Mouse (Mus musculus): Measurements from ENCODE around the gene Zfp82.

The Zfp82 gene

DNA sequence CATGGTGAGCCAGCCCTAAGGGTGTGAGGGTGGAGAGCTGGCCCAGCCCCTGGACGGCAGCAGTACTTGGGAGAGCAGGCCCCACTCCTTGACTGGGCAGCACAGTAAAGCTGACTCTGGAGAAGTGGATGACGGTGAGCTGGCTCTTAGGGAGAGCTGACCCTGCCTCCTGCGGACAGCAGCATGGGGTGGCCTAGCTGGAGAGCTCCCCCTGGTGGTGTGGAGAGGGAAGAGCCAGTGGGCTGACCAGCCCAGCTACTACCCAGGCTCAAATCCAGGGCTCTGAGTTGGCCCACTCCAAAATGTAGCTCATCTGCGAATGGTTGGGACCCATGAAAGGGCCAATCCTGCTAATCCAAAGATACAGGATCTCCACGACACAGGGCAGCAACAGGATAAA, 8.1 kb downstream of the Zfp82 start:
- Histone ChIP-seq H3K36me3 (ENCODE audit: insufficient read depth, low read length) (peaks cover 68% of the 10 kb centered on the region), H3K27me3 (ENCODE audit: insufficient read depth, low read length) (no peaks in the 10 kb centered on the region), H3K4me3 (replicated peaks; ENCODE audit: low read length) (no peak overlapping the region), H3K9me3 (ENCODE audit: low read length) (peaks cover under 1% of the 10 kb centered on the region; the same call in 1 of the 2 replicates), H3K4me1 (replicated peaks; ENCODE audit: low read depth, low read length) (peaks cover 21% of the 10 kb centered on the region)
- TF ChIP-seq NANOG (IDR thresholded peaks at IDR 0.05; ENCODE audit: borderline replicate concordance, low read length) (no peak), CTCF (conservative IDR thresholded peaks at IDR 0.05; ENCODE audit: low read length) (peak; percentile 71)

DNA sequence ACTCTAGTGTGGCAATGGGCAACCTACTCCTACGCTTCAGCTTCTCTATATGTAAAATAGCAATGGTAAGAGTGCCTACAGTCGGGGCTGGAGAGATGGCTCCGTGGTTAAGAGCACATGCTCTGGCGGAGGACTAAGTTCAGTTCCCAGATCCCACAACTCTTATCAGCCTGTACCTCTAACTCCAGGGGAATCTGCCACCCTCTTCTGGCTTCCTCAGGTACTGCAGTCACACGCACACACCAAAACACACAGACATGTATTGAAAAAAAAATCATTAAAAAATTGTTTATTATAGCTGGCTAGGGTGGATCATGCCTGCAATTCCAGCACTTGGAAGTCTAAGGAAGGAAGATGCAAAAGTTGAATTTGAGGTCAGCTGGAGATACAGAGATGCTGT, 10.2 kb downstream of the Zfp82 start:
- H3K36me3 ChIP-seq (ENCODE audit: insufficient read depth, low read length): peaks cover 68% of the 10 kb centered on the region
- H3K27me3 ChIP-seq (ENCODE audit: insufficient read depth, low read length): no peaks in the 10 kb centered on the region
- TF ChIP-seq POU5F1 (IDR thresholded peaks at IDR 0.05; ENCODE audit: borderline replicate concordance, low read length) (no peak), CTCF (conservative IDR thresholded peaks at IDR 0.05; ENCODE audit: low read length) (peak; percentile 95)
- H3K4me1 ChIP-seq (replicated peaks; ENCODE audit: low read depth, low read length): peaks cover 21% of the 10 kb centered on the region
- H3K9me3 ChIP-seq (ENCODE audit: low read length): peaks cover 5% of the 10 kb centered on the region; the same call in 1 of the 2 replicates
- H3K4me3 ChIP-seq (replicated peaks; ENCODE audit: low read length): peak overlapping the region; percentile 18; the same call in 1 of the 2 replicates

DNA sequence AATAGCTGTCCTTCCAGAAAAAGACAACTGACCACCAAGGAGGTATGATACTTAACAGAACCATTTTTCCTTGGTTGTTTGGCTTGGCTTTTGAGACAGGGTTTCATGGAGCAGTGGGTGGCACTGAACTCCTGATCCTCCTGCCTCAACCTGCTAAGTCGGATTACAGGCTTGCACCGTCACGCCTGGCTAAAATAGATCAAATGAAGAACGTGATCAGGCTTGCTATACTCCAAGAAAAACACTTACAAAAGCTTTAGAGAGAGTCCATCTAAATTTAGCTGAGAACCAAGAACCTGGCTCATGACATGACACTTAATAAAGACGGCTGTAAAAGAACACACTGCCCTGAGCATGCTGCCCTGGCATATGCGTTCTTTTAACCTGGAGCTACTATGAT, 12.4 kb downstream of the Zfp82 start:
- TF ChIP-seq CTCF (conservative IDR thresholded peaks at IDR 0.05; ENCODE audit: low read length) (no peak), NANOG (IDR thresholded peaks at IDR 0.05; ENCODE audit: borderline replicate concordance, low read length) (no peak), POU5F1 (IDR thresholded peaks at IDR 0.05; ENCODE audit: borderline replicate concordance, low read length) (no peak)
- peaks cover 20% of the 10 kb centered on the region for H3K4me1 ChIP-seq (replicated peaks; ENCODE audit: low read depth, low read length)
- peaks cover 5% of the 10 kb centered on the region; the same call in 1 of the 2 replicates for H3K9me3 ChIP-seq (ENCODE audit: low read length)
- H3K27me3 ChIP-seq (ENCODE audit: insufficient read depth, low read length): no peaks in the 10 kb centered on the region
- H3K36me3 ChIP-seq (ENCODE audit: insufficient read depth, low read length): peaks cover 74% of the 10 kb centered on the region
- H3K4me3 ChIP-seq (replicated peaks; ENCODE audit: low read length): no peak overlapping the region

DNA sequence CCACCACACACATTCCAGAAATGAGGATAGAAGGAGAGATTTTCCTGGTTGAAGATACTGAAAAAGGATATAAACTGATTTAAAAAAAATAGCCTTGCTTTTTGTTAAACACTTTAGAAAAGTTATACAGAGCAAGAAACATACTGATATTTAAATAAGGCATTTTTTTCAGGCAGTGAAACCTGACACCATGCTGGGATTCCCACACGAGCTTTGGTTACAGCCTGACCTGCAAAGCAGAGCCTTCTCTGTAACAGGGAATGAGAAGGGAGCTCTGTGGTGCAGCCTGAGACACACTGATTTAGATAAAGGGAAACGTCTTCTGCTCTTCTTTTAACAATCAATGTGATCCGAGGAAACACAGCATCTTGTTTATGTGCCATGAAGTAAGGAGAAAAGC, 19.1 kb downstream of the Zfp82 start:
- H3K36me3 ChIP-seq (ENCODE audit: insufficient read depth, low read length): peaks cover 30% of the 10 kb centered on the region
- H3K4me1 ChIP-seq (replicated peaks; ENCODE audit: low read depth, low read length): peaks cover 17% of the 10 kb centered on the region
- H3K9me3 ChIP-seq (ENCODE audit: low read length): no peaks in the 10 kb centered on the region
- TF ChIP-seq NANOG (IDR thresholded peaks at IDR 0.05; ENCODE audit: borderline replicate concordance, low read length): no peak
- TF ChIP-seq CTCF (conservative IDR thresholded peaks at IDR 0.05; ENCODE audit: low read length): no peak
- TF ChIP-seq POU5F1 (IDR thresholded peaks at IDR 0.05; ENCODE audit: borderline replicate concordance, low read length): no peak
- no peaks in the 10 kb centered on the region for H3K27me3 ChIP-seq (ENCODE audit: insufficient read depth, low read length)
- H3K4me3 ChIP-seq (replicated peaks; ENCODE audit: low read length): no peak overlapping the region

DNA sequence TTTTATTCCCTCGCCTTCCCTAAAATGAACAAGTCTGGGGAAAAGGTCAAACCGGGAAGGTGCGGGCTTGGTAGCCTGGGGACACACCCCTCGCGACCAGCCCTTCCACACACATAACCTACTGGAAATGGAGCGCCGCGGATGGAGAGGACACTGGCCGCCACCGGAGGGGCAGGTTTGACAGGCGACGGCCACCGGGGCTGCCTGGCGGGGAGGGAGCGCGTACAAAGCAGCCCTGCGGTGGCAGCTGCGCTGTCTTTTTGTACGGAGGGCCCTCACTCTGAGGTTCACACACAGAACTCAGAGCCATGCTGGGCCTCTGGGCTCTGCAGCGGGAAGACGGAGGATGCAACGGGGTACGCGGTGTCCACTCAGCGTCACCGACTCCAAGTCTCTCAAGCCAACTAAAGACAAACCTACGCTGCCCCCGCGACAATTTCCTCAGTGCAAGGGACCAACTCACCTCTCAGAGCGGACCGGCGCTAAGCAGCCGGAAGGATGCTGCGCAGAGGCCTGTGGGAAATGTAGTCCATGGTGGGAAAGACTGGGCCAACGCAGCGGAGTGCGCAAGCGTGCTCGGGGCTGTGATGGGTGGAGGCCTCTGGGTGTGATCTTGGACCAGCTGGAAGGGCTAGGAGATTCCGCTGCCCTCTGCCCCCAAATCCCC, 21.7 kb downstream of the Zfp82 start, which contains the start of gene Zfp14:
Gene Zfp14 (minus strand): TSS at position 499 of the 667 bp plus-strand sequence.
- peaks cover 9% of the 10 kb centered on the region for H3K36me3 ChIP-seq (ENCODE audit: insufficient read depth, low read length)
- no peaks in the 10 kb centered on the region for H3K9me3 ChIP-seq (ENCODE audit: low read length)
- no peak for TF ChIP-seq POU5F1 (IDR thresholded peaks at IDR 0.05; ENCODE audit: borderline replicate concordance, low read length)
- H3K27me3 ChIP-seq (ENCODE audit: insufficient read depth, low read length): no peaks in the 10 kb centered on the region
- peaks cover 17% of the 10 kb centered on the region for H3K4me1 ChIP-seq (replicated peaks; ENCODE audit: low read depth, low read length)
- H3K4me3 ChIP-seq (replicated peaks; ENCODE audit: low read length): peak within 1 kb of the TSS; percentile 88

DNA sequence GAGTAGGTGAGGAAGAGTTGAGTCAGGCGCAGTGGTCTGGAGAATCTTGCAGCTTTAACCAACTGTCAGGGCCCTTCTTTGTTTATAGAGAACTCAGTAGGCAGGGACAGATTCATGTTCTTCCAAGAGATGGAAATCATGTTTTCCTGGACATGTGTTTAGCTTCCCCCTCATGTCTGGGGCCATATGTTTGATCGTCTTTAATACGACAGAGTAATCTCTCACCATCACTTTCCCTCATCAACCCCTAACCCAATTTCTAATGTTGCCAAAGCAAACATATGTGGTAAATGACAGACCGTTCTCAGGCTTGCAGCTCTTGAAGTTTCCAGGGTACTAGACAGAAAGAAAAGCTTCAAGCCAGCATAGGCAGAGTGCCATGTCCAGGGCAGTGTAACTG, 24.6 kb downstream of the Zfp82 start:
- Histone ChIP-seq H3K4me3 (replicated peaks; ENCODE audit: low read length) (no peak overlapping the region), H3K9me3 (ENCODE audit: low read length) (no peaks in the 10 kb centered on the region), H3K27me3 (ENCODE audit: insufficient read depth, low read length) (no peaks in the 10 kb centered on the region), H3K4me1 (replicated peaks; ENCODE audit: low read depth, low read length) (peaks cover 14% of the 10 kb centered on the region), H3K36me3 (ENCODE audit: insufficient read depth, low read length) (peaks cover 13% of the 10 kb centered on the region)
- no peak for TF ChIP-seq CTCF (conservative IDR thresholded peaks at IDR 0.05; ENCODE audit: low read length)
- no peak for TF ChIP-seq POU5F1 (IDR thresholded peaks at IDR 0.05; ENCODE audit: borderline replicate concordance, low read length)
- no peak for TF ChIP-seq NANOG (IDR thresholded peaks at IDR 0.05; ENCODE audit: borderline replicate concordance, low read length)

DNA sequence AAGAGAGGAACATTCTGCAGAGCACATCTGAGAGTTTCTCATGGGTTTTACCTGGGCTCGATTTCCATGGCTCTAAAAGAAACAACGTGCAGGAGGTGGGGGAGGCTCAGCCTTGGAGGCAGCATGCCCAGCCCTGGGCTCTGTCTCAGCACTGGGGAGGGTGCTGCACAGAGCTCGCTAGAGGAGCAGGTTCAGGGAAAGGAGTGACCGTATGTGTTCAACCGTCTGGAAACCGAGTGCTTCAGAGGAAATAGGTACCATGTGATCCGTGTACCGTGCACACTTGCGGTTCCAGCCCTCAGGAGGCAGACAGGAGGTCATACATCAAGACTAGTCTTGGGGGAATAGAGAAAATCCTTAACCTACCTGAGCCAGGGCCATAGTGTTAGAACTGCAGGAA, 28.3 kb downstream of the Zfp82 start:
- Histone ChIP-seq H3K9me3 (ENCODE audit: low read length) (no peaks in the 10 kb centered on the region), H3K36me3 (ENCODE audit: insufficient read depth, low read length) (peaks cover 25% of the 10 kb centered on the region), H3K4me3 (replicated peaks; ENCODE audit: low read length) (no peak overlapping the region), H3K27me3 (ENCODE audit: insufficient read depth, low read length) (no peaks in the 10 kb centered on the region), H3K4me1 (replicated peaks; ENCODE audit: low read depth, low read length) (peaks cover 7% of the 10 kb centered on the region)
- TF ChIP-seq NANOG (IDR thresholded peaks at IDR 0.05; ENCODE audit: borderline replicate concordance, low read length) (no peak), CTCF (conservative IDR thresholded peaks at IDR 0.05; ENCODE audit: low read length) (no peak)

DNA sequence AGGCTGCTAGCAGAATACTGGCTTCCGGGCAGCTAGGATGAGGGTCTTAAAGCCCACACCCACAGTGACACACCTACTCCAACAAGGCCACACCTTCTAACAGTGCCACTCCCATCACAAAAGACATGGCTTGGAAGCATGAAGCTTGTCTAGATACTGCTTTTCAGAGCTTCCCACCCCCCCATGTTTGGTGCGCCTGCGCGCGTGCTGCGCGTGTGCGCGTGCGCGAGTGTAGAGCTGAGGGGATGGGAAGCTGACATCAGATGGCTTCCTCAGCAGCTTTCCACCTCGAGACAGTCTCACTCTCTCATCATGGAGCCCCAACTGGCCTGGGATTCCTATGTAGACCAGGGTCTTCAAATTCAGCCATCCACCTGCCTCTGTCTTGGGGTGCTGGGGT, 38.4 kb downstream of the Zfp82 start:
- Histone ChIP-seq H3K4me3 (replicated peaks; ENCODE audit: low read length) (peak overlapping the region; percentile 61), H3K4me1 (replicated peaks; ENCODE audit: low read depth, low read length) (peaks cover 62% of the 10 kb centered on the region), H3K9me3 (ENCODE audit: low read length) (no peaks in the 10 kb centered on the region), H3K27me3 (ENCODE audit: insufficient read depth, low read length) (no peaks in the 10 kb centered on the region), H3K36me3 (ENCODE audit: insufficient read depth, low read length) (peaks cover 50% of the 10 kb centered on the region)
- TF ChIP-seq CTCF (conservative IDR thresholded peaks at IDR 0.05; ENCODE audit: low read length) (no peak), POU5F1 (IDR thresholded peaks at IDR 0.05; ENCODE audit: borderline replicate concordance, low read length) (no peak), NANOG (IDR thresholded peaks at IDR 0.05; ENCODE audit: borderline replicate concordance, low read length) (no peak)

DNA sequence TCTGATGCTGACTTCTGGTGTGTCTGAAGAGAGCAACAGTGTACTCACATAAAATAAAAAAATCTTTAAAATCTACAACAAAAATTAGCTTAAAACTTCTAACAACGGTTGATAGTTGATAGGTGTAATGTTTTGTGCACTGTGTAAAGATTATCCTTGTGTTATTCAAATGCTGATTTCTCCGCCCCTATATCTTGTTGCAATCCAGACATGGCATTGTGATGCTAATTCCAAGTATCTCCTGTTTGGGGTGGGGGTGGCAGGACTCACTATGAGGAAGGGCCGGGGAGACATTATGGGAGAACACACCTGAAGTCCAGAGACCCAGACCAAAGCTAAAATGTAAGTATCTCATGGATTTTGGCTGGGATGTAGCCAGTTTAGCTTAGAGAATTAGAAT, 41.3 kb downstream of the Zfp82 start:
- Histone ChIP-seq H3K27me3 (ENCODE audit: insufficient read depth, low read length) (no peaks in the 10 kb centered on the region), H3K4me1 (replicated peaks; ENCODE audit: low read depth, low read length) (peaks cover 77% of the 10 kb centered on the region), H3K36me3 (ENCODE audit: insufficient read depth, low read length) (peaks cover 44% of the 10 kb centered on the region), H3K9me3 (ENCODE audit: low read length) (no peaks in the 10 kb centered on the region), H3K4me3 (replicated peaks; ENCODE audit: low read length) (peak overlapping the region; percentile 78)
- TF ChIP-seq NANOG (IDR thresholded peaks at IDR 0.05; ENCODE audit: borderline replicate concordance, low read length) (peak; percentile 56), POU5F1 (IDR thresholded peaks at IDR 0.05; ENCODE audit: borderline replicate concordance, low read length) (peak; percentile 94), CTCF (conservative IDR thresholded peaks at IDR 0.05; ENCODE audit: low read length) (no peak)
